Mouse (Mus musculus): ENCODE data around the gene Arhgap15. TPM values are rescaled to one million over a fixed set of nuclear protein-coding genes. Genes with fewer than 3 reads are reported as not detected.

Arhgap15 gene
- polyA plus RNA-seq, 1 experiment from 2014 or later, result 1.0 TPM

- Histone ChIP-seq H3K4me1 (ENCODE audit: control insufficient read depth, insufficient read depth, low read length) (peaks cover 25% of the 10 kb centered on the region), H3K27me3 (replicated peaks; ENCODE audit: control insufficient read depth, insufficient read depth, low read length) (no peaks in the 10 kb centered on the region), H3K36me3 (ENCODE audit: control insufficient read depth, insufficient read depth, low read length) (no peaks in the 10 kb centered on the region), H3K9ac (ENCODE audit: low read length) (peak overlapping the region; percentile 41; the same call in 1 of the 2 replicates), H3K4me3 (ENCODE audit: low read depth, low read length) (0 out of 2 replicates have a peak overlapping the region, but pooled peaks have one; percentile 4), H3K9me3 (replicated peaks; ENCODE audit: control insufficient read depth, low read length) (no peaks in the 10 kb centered on the region), H3K4me2 (ENCODE audit: low read length) (peak overlapping the region; percentile 29), H3K27ac (ENCODE audit: low read depth, low read length) (peak overlapping the region; percentile 88)
- WGBS, result 21% methylated on average over 17 of the region's 17 CpGs
- DNase-seq (ENCODE audit: low spot score) (peak; percentile 70), ATAC-seq (peak; percentile 68)
Measured at GRCm38 (mm10) chr2:44304971-44305808, 556.6 kb downstream of the Arhgap15 start.

GRCm38 (mm10) chr2:44306137-44306536 lies 557.5 kb downstream of the Arhgap15 start:
- H3K9me3 ChIP-seq (replicated peaks; ENCODE audit: control insufficient read depth, low read length), result no peaks in the 10 kb centered on the region
- no peak overlapping the region for H3K9ac ChIP-seq (ENCODE audit: low read length)
- WGBS, result 52% methylated on average over 2 of the region's 2 CpGs
- H3K27ac ChIP-seq (ENCODE audit: low read depth, low read length), result no peak overlapping the region
- DNase-seq (ENCODE audit: low spot score) (peak; percentile 41), ATAC-seq (no peak)
- H3K36me3 ChIP-seq (ENCODE audit: control insufficient read depth, insufficient read depth, low read length), result no peaks in the 10 kb centered on the region
- H3K4me2 ChIP-seq (ENCODE audit: low read length), result no peak overlapping the region
- H3K4me1 ChIP-seq (ENCODE audit: control insufficient read depth, insufficient read depth, low read length), result peaks cover 27% of the 10 kb centered on the region
- H3K4me3 ChIP-seq (ENCODE audit: low read depth, low read length), result no peak overlapping the region
- H3K27me3 ChIP-seq (replicated peaks; ENCODE audit: control insufficient read depth, insufficient read depth, low read length), result no peaks in the 10 kb centered on the region

GRCm38 (mm10) chr2:44309124-44309523 lies 560.5 kb downstream of the Arhgap15 start:
- no peaks in the 10 kb centered on the region for H3K27me3 ChIP-seq (replicated peaks; ENCODE audit: control insufficient read depth, insufficient read depth, low read length)
- H3K4me3 ChIP-seq (ENCODE audit: low read depth, low read length), result no peak overlapping the region
- H3K9ac ChIP-seq (ENCODE audit: low read length), result no peak overlapping the region
- H3K4me2 ChIP-seq (ENCODE audit: low read length), result no peak overlapping the region
- H3K27ac ChIP-seq (ENCODE audit: low read depth, low read length), result no peak overlapping the region
- DNase-seq (ENCODE audit: low spot score), result no peak
- H3K4me1 ChIP-seq (ENCODE audit: control insufficient read depth, insufficient read depth, low read length), result peaks cover 29% of the 10 kb centered on the region
- ATAC-seq, result no peak
- no peaks in the 10 kb centered on the region for H3K9me3 ChIP-seq (replicated peaks; ENCODE audit: control insufficient read depth, low read length)
- no peaks in the 10 kb centered on the region for H3K36me3 ChIP-seq (ENCODE audit: control insufficient read depth, insufficient read depth, low read length)
- WGBS, result 93% methylated on average over 3 of the region's 3 CpGs

GRCm38 (mm10) chr2:44309556-44309955 lies 560.9 kb downstream of the Arhgap15 start:
- WGBS, result 46% methylated on average over 1 of the region's 1 CpGs
- H3K27me3 ChIP-seq (replicated peaks; ENCODE audit: control insufficient read depth, insufficient read depth, low read length), result no peaks in the 10 kb centered on the region
- H3K4me2 ChIP-seq (ENCODE audit: low read length), result no peak overlapping the region
- no peaks in the 10 kb centered on the region for H3K9me3 ChIP-seq (replicated peaks; ENCODE audit: control insufficient read depth, low read length)
- H3K36me3 ChIP-seq (ENCODE audit: control insufficient read depth, insufficient read depth, low read length), result no peaks in the 10 kb centered on the region
- H3K27ac ChIP-seq (ENCODE audit: low read depth, low read length), result peak overlapping the region; percentile 63
- no peak for DNase-seq (ENCODE audit: low spot score)
- H3K9ac ChIP-seq (ENCODE audit: low read length), result no peak overlapping the region
- H3K4me3 ChIP-seq (ENCODE audit: low read depth, low read length), result no peak overlapping the region
- ATAC-seq, result no peak
- peaks cover 25% of the 10 kb centered on the region for H3K4me1 ChIP-seq (ENCODE audit: control insufficient read depth, insufficient read depth, low read length)

- 0 out of 2 replicates have a peak overlapping the region, but pooled peaks have one; percentile 12 for H3K4me2 ChIP-seq (ENCODE audit: low read length)
- no peaks in the 10 kb centered on the region for H3K9me3 ChIP-seq (replicated peaks; ENCODE audit: control insufficient read depth, low read length)
- no peaks in the 10 kb centered on the region for H3K36me3 ChIP-seq (ENCODE audit: control insufficient read depth, insufficient read depth, low read length)
- H3K9ac ChIP-seq (ENCODE audit: low read length), result no peak overlapping the region
- peak overlapping the region; percentile 63 for H3K27ac ChIP-seq (ENCODE audit: low read depth, low read length)
- H3K4me1 ChIP-seq (ENCODE audit: control insufficient read depth, insufficient read depth, low read length), result peaks cover 19% of the 10 kb centered on the region
- DNase-seq (ENCODE audit: low spot score) (peak; percentile 82), ATAC-seq (peak; percentile 88)
- H3K27me3 ChIP-seq (replicated peaks; ENCODE audit: control insufficient read depth, insufficient read depth, low read length), result no peaks in the 10 kb centered on the region
- WGBS, result 57% methylated on average over 11 of the region's 11 CpGs
- H3K4me3 ChIP-seq (ENCODE audit: low read depth, low read length), result no peak overlapping the region
Measured at GRCm38 (mm10) chr2:44310095-44310748, 561.6 kb downstream of the Arhgap15 start.

- DNase-seq (ENCODE audit: low spot score), result peak; percentile 42
- no peaks in the 10 kb centered on the region for H3K9me3 ChIP-seq (replicated peaks; ENCODE audit: control insufficient read depth, low read length)
- H3K36me3 ChIP-seq (ENCODE audit: control insufficient read depth, insufficient read depth, low read length), result no peaks in the 10 kb centered on the region
- peak; percentile 66 for ATAC-seq
- peak overlapping the region; percentile 31 for H3K4me2 ChIP-seq (ENCODE audit: low read length)
- H3K4me1 ChIP-seq (ENCODE audit: control insufficient read depth, insufficient read depth, low read length), result peaks cover 13% of the 10 kb centered on the region
- H3K27ac ChIP-seq (ENCODE audit: low read depth, low read length), result peak overlapping the region; percentile 44; the same call in 1 of the 2 replicates
- no peaks in the 10 kb centered on the region for H3K27me3 ChIP-seq (replicated peaks; ENCODE audit: control insufficient read depth, insufficient read depth, low read length)
- 0 out of 2 replicates have a peak overlapping the region, but pooled peaks have one; percentile 2 for H3K4me3 ChIP-seq (ENCODE audit: low read depth, low read length)
- H3K9ac ChIP-seq (ENCODE audit: low read length), result peak overlapping the region; percentile 0; the same call in 1 of the 2 replicates
- WGBS, result 4% methylated on average over 10 of the region's 10 CpGs
Measured at GRCm38 (mm10) chr2:44311216-44311615, 562.6 kb downstream of the Arhgap15 start.

- Histone ChIP-seq H3K27ac (ENCODE audit: low read depth, low read length) (no peak overlapping the region), H3K4me3 (ENCODE audit: low read depth, low read length) (no peak overlapping the region), H3K9me3 (replicated peaks; ENCODE audit: control insufficient read depth, low read length) (no peaks in the 10 kb centered on the region), H3K4me2 (ENCODE audit: low read length) (no peak overlapping the region), H3K4me1 (ENCODE audit: control insufficient read depth, insufficient read depth, low read length) (peaks cover 13% of the 10 kb centered on the region), H3K36me3 (ENCODE audit: control insufficient read depth, insufficient read depth, low read length) (no peaks in the 10 kb centered on the region), H3K9ac (ENCODE audit: low read length) (no peak overlapping the region), H3K27me3 (replicated peaks; ENCODE audit: control insufficient read depth, insufficient read depth, low read length) (no peaks in the 10 kb centered on the region)
- DNase-seq (ENCODE audit: low spot score) (no peak), ATAC-seq (no peak)
- WGBS, result 89% methylated on average over 3 of the region's 3 CpGs
Measured at GRCm38 (mm10) chr2:44313573-44313972, 564.9 kb downstream of the Arhgap15 start.

GRCm38 (mm10) chr2:44318436-44318835 lies 569.8 kb downstream of the Arhgap15 start:
- H3K4me1 ChIP-seq (ENCODE audit: control insufficient read depth, insufficient read depth, low read length), result no peaks in the 10 kb centered on the region
- H3K27ac ChIP-seq (ENCODE audit: low read depth, low read length), result no peak overlapping the region
- H3K9ac ChIP-seq (ENCODE audit: low read length), result no peak overlapping the region
- H3K4me2 ChIP-seq (ENCODE audit: low read length), result no peak overlapping the region
- no peak overlapping the region for H3K4me3 ChIP-seq (ENCODE audit: low read depth, low read length)
- no peak for ATAC-seq
- H3K27me3 ChIP-seq (replicated peaks; ENCODE audit: control insufficient read depth, insufficient read depth, low read length), result no peaks in the 10 kb centered on the region
- no peaks in the 10 kb centered on the region for H3K36me3 ChIP-seq (ENCODE audit: control insufficient read depth, insufficient read depth, low read length)
- DNase-seq (ENCODE audit: low spot score), result no peak
- WGBS, result 66% methylated on average over 6 of the region's 6 CpGs
- no peaks in the 10 kb centered on the region for H3K9me3 ChIP-seq (replicated peaks; ENCODE audit: control insufficient read depth, low read length)

- Histone ChIP-seq H3K36me3 (ENCODE audit: control insufficient read depth, insufficient read depth, low read length) (no peaks in the 10 kb centered on the region), H3K4me1 (ENCODE audit: control insufficient read depth, insufficient read depth, low read length) (no peaks in the 10 kb centered on the region), H3K27ac (ENCODE audit: low read depth, low read length) (no peak overlapping the region), H3K27me3 (replicated peaks; ENCODE audit: control insufficient read depth, insufficient read depth, low read length) (no peaks in the 10 kb centered on the region), H3K4me2 (ENCODE audit: low read length) (no peak overlapping the region), H3K4me3 (ENCODE audit: low read depth, low read length) (no peak overlapping the region), H3K9ac (ENCODE audit: low read length) (no peak overlapping the region), H3K9me3 (replicated peaks; ENCODE audit: control insufficient read depth, low read length) (no peaks in the 10 kb centered on the region)
- DNase-seq (ENCODE audit: low spot score) (no peak), ATAC-seq (no peak)
- 91% methylated on average over 4 of the region's 4 CpGs for WGBS
Measured at GRCm38 (mm10) chr2:44319479-44319878, 570.9 kb downstream of the Arhgap15 start.

Measured in forebrain, embryonic 14.5 days (tissue).